Mouse (Mus musculus) kidney, postnatal 10 days (tissue): ENCODE data around the gene Opcml.

ENCODE experiments used
- DNase-seq: peaks from one replicate; pipeline ENCODE4 v3.0.0; 2021; ENCODE audit warnings: mixed read lengths

Opcml gene

DNA sequence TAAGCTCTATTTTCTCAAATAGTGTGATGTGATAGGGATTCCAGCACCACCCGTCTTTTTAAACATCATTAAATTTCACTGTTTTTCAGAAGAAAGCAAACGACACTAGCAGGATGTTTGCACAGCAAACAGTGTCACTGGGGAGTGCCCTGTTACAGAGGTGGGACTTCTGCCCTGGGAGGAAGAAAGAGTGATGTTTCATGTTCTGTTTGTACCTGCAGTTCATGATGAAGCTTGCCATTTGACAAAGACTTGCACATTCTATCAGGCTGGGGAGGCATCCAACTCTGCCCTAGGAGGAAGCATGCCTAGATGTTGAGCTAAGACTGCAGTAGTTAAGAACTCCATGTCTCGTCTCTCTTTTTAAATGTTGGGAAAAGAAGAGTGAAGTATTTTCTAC is 222.6 kb downstream of the Opcml start:
- no peak for DNase-seq

DNA sequence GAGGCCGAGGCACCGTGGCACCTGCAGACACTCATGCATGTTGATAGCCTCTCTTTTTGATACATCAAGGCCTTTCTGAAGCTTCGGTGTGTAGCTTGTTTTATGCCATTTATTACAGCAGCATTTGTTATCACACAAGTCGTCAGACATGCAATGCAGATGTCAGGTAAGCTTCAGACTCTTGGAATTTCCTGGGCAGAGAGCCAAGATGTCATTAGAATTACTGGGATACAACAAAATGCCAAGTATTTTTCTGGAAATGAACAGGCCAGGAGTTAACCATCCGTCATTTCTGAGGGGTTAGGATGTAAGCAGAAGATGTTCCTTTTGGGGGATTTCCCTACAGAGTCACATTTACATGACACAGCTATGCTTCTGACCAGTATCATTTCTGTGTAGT is 237.6 kb downstream of the Opcml start:
- DNase-seq = no peak

DNA sequence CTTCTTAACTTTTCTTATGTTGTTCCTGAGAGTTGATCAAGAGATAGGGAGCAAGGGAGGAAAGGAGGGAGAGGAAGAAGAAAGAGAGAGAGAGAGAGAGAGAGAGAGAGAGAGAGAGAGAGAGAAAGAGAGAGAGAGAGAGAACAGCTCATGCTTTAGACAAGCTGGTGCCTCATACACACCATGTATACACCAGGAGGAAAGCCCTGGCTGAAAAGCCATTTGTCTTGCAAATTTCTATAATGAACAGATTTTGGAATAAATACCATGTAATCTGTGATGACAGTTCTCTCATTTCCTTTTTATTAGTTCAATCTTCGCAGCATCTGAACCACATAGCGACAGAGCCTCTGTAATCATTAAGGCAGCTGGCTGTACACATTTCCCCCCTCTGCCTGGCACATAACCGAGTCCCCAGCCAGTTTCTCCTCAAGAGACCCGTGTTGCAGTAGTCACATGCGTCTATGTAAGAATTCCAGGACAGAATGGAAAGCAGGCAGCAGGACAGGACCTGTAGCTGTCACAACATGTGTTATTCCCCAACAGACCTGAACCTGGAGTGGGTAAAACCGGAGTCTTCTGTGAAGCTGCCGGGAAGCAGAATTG is 238.3 kb downstream of the Opcml start:
- DNase-seq = no peak

DNA sequence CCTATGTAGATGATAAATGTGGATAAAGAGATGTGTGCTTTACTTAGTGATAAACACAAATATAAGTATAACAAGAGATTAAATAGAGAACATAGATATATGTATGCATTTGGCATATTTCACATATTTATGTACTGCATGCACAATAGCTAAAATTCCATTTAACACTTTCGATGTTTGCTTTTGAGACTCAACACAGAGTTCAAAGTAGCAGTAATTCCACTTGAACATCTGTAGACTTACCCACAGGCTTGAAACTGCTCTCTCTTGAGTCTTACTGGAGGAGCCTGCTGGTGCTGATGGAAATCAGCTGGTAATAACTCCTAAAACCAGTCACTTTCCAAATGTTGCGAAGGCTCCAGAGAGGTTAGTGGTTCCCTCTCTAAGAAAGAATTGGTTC is 258.6 kb downstream of the Opcml start:
- DNase-seq = no peak

DNA sequence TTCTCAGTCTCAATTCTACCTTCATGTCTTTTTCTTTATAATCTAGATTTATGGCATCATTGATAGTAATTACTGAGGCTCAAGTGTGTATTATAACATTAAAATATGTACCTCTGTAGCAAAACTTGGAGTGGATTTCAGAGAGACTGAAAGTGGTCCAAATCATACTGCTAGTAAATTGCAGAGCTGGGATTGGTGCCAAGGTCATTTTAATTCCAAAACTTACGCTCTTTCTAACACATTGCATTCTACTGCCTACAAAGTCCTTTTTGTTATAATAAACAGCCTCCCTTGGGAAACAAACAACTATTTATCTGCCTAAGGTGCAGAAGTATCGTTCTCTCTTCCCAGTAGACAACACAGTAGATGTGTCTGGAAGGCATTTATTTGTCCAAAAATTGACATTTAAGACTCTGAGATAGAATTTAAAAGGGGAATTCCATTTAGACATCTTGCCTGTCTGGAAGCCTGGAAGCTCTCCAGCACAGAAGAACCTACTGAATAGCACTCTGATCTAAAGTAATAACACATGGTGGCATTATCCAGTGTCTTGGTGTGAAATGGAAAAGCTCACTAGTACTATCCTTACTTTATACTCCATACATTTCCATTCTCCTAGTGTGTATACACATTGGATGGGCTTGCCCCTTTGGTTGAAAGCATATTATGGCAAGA is 266.7 kb downstream of the Opcml start:
- DNase-seq = peak; percentile 8

DNA sequence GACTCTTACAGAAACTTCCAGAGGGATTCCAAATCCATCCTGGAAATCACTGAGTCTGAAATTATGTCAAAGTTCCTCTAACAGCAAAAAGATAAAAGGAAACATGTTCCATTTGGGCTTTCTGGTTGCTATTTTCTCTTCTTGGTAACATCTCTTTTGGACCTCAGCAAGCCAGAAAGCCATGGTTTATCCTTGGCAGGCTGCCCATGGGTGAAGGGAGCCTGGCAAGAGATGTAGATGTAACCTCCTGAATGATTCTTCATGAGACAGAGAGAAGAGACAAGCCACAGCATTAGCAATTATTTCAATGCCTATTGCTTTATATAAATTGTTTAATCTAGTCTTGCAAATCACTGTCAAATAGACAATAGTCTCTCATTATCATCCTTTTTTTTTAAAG is 274.6 kb downstream of the Opcml start:
- no peak for DNase-seq

DNA sequence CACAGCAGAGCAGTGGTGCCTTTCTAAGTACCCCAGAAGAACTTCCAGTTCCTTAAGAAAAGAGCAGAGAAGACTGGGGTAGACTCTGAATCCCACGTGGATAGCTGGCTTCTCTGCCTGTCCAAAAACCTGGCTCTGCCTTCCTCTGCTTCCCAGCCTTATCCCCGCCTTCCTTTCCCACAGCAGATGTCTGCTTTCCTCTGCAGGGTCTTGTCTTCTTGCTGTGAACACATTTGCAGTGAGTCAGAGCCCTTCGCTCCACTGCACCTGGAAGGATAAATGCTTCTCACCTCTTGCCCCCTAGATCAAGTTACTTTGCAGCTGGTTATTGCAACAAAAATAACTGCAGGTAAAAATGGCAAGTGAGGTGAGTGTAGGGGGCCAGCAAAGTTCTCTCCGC is 290.1 kb downstream of the Opcml start:
- DNase-seq = no peak

DNA sequence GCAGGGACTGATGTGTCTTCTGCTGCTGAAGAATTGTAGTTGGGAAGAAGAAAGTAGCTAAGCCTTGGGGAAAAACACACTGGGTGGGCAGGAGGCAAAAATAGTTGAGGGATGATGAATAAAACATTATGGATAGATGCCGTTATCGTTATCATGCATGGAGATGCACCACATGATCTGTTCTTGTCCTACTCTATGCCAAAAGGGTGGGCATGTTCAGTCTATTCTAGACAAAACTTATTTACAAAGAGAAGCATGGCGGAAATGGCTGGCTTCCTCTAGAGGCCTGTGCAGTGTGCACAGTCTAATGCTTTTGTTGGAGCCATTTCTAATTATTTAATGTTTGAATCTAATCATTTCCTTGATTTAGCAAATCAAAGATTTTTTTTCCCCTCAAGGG is 293.2 kb downstream of the Opcml start:
- no peak for DNase-seq

DNA sequence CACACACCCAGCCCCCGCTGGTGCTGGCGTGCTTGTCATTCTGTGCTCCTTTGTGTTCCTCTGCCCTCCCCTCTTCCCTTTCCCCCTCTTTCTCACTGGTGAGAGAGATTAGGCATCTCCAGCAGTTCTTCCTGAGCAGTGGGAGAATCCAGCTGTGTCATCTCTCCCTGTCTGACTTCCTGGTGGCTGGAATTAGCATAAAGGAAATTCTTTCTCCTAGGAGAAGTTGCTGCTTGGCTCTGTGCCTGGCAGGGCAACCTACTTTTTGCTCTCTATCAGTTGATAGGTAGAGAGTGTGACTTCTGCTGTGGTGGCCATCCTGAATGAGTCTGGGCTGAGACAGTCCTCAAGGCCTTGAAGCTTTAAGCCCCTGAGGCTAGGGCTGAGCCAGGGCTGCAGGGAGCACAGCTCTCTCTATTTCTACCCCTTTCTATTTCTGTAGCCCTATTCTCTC is 293.7 kb downstream of the Opcml start:
- DNase-seq = peak; percentile 54

DNA sequence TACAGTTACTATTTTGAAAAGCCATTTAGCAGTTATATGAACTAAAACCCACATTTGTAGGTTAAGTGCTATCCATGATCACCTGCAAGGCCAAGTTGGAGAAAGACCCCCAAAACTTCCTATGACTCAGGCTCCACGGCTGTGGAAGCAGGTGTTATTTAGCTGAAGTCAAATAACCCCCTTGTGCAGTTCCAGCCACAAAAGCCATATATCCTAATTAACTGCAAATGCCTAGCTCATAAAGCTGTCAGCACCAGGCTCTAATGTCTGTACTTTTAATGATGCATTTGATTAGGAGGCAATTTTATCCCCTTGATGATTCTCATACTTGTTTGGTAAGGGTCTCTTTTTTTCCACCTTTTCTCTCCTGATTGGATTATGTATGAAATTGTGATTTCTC is 300.8 kb downstream of the Opcml start:
- no peak for DNase-seq

DNA sequence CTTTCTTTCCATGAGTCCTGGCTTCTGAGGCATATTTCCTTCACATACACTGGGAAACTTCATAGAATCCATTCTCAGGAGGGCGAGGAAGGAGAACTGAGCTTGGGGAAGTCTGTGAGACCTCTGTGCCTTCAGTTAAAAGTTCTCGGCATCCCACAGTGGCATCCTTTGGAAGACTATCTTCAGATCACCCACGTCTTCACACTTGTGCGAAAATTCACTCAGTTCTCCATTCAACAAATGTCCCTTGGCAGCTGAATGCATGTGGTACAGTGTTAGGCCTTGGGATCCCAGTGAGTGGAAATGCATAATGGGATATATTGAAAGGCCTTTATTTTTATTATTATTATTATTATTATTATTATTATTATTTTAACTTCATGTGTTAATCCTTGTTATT is 304.1 kb downstream of the Opcml start:
- no peak for DNase-seq

DNA sequence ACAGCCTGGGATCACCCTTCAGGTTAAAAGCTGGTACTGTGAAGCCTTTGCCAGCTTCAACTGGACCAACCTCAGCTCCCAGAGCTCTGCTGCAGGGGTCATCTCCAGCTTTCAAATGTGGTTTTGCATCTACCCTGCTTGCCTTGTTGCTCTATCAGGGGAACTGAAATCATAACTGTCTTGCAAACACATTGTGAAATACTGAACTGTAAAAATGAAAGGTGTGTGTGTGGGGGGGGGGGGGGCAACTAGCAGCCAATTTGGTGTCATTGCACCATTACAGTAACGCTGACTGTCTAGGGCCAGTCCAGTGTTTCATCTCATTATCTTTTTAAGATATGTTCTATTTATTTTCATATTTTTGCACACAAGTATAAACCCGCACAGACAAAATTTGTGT is 305.6 kb downstream of the Opcml start:
- DNase-seq = no peak

DNA sequence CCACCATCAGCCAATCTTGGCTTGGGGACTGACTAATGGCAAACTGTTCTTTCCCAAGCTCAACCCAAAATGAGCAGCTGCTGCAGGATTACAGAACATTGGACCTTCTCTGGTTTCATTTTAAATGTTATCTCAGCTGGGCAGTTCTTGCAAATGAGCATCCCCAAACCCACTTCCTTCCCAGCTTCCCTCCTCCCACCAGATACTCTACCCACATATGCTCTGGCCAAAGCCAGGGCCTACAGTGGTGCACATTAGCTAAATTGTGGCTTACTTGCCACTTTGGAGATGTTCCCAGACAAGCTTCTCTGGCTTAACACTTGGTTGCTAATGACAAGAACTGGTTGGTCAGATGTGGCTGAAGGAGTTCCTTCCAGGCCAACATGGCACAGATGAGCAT is 311.4 kb downstream of the Opcml start:
- DNase-seq = no peak

DNA sequence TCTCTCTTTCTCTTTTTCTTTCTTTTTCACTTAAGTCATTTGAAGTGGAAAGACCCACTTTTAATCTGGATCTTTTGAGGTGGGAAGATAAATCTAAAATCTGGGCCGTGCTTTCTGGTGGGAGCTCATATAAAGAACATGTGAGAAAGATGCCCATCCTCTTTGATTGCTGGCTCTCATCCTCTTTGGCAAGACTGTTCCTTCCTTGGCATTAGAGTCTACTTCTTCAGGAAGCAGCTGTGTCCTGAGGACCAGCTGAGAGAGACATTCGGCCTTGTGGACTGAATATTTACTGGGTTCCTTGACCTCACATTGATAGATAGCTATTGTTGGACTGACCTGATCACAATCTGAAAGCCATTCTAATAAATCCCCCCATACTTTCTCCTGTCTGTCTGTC is 331.3 kb downstream of the Opcml start:
- DNase-seq = no peak

DNA sequence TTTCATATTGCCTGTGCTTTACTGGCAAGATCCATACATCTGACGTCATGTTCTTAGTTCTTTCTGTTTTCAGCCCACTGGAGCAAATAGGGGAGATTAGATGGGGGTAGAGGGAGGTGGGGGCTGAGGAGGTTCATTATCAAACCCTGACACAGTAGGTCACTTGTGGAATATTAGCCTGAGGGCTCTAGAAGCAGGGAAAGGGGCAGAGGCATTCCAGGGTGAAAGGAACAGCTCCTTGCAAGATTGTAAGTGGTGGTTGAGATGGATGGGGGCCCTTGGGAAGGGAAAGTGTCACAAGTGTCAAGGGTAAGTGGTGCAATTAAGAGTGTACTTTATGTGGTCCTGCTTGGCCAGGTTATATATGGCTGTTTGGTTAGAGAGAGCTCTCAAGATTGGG is 338.2 kb downstream of the Opcml start:
- no peak for DNase-seq

DNA sequence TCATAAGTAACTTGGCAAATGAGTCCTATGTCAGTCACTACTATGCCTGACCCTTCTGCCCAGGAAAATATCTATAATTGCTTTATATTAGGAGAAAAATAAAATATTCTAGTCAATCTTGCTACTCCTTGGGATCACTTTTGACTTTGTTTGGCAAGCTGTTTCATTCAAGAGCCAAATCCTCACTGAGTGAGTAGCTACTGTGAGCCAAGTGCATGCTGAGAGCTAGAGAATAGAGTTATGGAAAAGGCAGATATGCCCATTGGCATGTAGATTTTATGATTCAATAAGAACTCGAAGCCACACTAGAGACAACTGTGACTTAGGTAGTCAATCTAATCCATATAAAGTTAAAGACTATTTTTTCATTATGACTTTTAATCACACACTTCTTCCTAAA is 340.9 kb downstream of the Opcml start:
- no peak for DNase-seq

DNA sequence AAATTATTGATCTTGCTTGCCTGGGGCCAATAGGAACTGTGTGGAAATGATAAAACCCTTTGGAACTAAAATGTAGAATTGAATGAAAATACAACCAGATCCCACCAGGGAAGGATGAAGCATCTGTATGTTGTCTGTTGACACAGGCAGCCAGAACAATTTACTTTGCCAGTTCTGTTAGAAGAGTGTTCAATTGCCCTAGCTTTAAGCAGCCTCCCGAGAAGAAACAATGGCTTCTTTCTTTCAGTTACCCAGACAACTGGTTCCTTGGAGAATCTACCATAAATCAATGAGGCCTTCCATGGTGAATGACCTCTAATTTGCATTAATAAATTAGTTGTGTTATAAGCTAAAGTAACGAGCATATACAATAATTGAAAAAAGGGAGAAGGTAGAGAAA is 346.0 kb downstream of the Opcml start:
- no peak for DNase-seq

DNA sequence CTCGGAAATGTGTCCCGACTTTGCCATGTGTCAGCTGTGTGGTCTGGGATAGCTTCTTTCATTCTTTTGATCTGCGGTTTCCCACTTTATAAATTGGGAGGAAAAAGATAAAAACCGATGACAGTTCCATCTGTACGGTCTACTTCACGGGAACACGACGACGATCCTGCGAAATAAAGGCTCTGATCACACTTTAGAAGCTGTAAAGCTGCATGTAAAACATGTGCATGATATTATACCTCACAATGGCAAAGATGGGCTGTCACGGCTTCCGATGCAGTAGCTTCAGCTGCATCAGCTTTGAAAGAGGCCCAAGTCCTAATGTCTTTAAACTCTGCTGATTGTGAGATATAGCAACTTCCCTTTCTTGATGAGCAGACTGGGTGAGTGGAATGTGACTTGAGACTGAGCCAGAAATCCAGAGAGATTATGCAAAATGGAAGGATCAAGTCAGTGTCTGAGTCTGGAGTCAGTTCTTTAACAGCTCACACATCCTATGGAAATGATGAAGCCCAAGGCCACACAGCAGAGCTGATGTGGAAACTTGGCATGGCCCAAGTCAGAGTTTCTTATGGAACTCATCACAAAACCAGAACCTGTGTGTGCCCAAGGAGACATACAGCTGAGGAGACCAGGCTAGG is 349.5 kb downstream of the Opcml start:
- DNase-seq = no peak

DNA sequence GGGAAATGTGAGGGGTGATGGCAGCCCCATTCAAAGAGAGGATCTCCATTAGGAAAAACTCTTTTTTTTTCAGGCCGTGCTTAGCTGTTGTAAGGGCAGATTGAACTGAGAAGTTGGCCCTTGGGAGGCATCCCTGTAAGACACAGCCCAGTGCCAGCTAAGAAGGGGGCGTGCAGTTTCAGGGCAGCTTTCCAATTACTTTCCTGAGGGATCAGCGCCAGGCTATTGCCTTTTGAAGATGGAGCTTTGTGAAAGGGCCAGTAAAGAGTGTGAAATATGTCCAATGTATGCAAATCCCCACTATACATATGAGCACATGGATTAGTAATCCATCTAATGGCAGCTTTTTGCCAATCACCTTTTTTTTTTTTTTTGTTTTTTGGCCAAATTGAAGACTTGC is 358.9 kb downstream of the Opcml start:
- DNase-seq = no peak

DNA sequence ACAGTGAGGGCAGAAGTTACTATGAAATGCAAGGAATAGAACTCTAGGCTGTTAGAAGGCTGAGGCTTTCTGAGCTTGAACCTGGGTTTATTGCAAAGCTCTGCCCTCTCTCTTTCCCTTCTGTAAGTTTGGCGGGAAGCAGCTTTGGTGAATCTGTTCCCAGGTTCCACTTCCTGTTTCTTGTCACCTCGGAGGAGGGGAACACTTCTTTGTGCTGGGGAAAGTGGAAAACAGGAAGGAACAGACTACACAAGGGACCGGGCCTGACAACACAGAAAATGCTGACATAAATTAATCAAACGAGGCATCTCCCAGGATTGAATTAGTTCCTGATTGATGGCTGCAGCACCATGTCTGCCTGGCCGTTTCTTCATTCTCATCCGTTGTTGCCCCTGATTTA is 363.2 kb downstream of the Opcml start:
- DNase-seq = no peak

DNA sequence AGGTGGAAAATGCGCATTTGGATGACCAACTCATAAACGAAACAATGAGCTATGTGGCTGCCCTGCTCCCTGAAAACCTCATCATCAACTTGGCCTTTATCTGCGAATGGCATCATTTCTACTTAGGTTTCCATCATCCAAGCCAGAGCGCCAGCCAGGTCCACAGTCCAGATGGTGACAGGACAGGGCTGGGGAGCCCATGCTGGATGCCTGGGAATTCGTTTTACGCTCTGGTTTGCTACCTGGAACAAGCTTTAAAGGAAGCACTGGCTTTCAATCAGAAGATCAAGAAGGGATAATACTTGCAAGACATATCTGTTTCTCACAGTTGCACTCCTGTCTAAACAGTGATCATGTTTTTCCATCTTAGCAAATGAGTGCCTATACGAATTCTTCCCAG is 366.5 kb downstream of the Opcml start:
- no peak for DNase-seq

DNA sequence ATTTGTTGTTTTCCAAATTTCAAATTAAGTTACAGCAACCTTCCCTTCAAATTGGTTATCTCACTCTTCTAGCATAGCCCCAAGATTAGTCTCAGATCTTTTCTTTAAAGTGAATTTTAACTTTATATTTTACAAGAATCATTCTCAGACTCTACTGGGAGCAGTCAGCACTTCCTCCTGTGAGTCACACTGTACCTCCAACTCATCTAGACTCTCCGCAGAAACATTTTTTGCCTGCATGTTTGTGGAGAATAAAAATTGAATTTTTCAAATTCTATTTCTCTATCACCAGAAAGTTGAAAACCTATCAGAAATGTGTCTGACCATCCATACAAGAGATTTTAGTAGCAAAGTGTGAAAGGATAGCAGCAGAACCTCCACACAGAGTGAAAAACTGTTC is 370.4 kb downstream of the Opcml start:
- DNase-seq = no peak

DNA sequence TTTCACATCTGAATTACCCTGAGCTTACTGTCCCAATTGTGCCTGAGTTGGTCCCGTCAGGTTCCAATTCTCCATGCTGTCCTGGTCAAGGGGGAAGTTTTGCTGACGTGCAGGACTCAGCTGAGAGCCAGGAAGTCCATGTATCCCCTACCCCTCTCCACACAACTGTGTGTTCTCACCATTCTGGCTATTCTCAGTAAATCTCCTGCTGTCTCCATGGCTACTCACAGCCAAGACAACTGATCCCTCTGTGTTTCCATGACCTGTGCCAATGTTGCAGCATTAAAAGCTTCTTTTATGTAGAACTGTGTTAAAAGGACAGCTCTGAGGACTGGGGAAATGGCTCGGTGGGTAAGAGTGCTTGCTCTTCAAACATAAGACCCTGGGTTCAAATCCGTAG is 373.4 kb downstream of the Opcml start:
- DNase-seq = no peak

DNA sequence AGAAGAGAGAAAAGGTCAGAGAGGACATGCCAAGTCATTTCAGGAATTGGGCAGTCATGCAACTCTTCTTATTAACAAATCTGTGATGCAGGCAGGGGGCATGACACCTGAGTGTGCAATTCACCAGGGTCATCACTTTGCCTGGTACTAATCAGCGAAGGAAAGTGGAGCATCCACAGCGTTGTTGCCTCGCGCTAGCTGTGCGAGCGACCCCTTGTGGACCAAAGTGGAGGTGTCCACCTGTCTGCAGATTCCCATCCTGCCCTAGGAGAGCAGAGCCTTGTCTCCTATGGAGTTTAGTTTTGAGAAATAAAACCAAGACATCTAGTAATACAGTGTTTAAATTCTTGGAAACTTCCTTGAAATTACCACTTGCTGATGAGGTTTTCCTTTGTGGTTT is 381.3 kb downstream of the Opcml start:
- DNase-seq = peak; percentile 60

DNA sequence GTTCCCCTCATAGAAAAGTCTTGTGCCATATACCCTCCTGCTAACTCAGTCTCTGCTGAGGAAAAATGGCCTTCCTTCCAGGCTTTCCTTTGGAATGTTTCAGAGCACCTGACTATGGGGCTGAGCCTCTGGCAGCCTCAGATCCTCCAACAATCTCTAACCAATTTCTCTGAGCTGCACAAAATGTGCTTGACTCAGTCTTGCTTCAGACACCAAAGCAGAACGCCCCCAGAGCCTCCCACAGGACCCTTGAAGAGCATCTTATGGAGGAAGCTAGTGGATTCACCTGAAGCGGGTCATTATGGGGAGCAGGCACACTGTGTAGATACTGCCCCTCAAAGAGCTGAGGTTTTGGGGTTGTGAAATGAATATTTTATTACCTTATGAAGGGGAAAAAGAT is 386.5 kb downstream of the Opcml start:
- no peak for DNase-seq
